Mouse (Mus musculus) erythroblast, adult 5-6 weeks (primary cell): Measurements from ENCODE around the gene Crybg1. TPM values are rescaled to one million over a fixed set of nuclear protein-coding genes. Genes with fewer than 3 reads are reported as not detected.

Experiments used
- ATAC-seq: replicated peaks from 2 replicates; pipeline ENCODE4 v1.8.0; 2016; ENCODE audit warnings: moderate number of reproducible peaks, mild to moderate bottlenecking, moderate TSS enrichment, inconsistent platforms; ENCODE audit not compliant: poor library complexity, low FRiP score, severe bottlenecking
- total RNA-seq, 2 experiments: library from RNA; stranded (forward) in 1 of 2; stranded (reverse) in 1 of 2; fragments of 150-400 nt in 1 of 2; fragments of 200-764, 138-1000 nt in 1 of 2; gene quantifications; 2 replicates each; pipeline versions ENCODE4 v1.2.3 to v1.2.4; 2015 to 2017; ENCODE audit warnings: low replicate concordance in 2 of 2

Gene Crybg1
- total RNA-seq, 2 experiments from 2014 or later: 0.58 to 1.5 TPM

GRCm38 (mm10) chr10:44111168-44111567, 37.5 kb downstream of the Crybg1 start:
- ATAC-seq: no peak

GRCm38 (mm10) chr10:44110460-44110859, 38.2 kb downstream of the Crybg1 start:
- ATAC-seq: no peak

DNA sequence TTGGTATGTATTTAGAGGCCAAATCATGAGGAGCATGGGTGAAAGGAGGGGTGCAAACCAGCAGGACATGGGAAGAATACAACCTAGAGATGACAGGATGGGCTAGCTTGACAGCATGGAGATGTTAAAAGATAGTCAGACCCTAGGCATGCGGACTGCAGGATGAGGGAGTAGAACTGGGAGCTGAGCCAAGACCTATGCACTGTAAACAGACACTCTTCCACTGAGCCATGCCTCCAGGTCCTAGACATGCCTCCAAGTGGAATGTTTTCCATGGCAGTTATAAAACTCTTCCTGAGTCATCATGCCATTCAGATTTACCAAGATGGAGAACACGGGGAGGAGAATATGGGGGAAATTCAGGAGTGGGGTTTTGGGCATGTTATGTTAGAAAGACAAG, 53.9 kb downstream of the Crybg1 start:
- ATAC-seq: no peak

DNA sequence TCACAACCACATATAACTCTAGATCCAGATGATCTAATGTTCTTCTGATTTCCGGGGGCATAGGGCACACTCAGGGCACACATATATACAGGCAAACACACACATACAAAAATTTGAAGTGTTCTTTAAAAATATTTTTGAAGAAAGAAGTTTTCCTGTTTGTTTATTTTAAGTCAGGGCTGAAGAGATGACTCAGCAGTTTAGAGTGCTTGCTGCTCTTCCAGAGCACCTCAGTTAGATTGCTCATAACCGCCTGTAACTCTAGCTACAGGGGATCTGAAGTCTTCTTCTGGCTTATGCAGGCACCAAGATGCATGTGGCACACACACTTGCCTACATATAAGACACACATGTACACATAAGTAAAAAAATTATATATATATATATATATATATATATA, 56.9 kb downstream of the Crybg1 start:
- peak; percentile 67 for ATAC-seq

DNA sequence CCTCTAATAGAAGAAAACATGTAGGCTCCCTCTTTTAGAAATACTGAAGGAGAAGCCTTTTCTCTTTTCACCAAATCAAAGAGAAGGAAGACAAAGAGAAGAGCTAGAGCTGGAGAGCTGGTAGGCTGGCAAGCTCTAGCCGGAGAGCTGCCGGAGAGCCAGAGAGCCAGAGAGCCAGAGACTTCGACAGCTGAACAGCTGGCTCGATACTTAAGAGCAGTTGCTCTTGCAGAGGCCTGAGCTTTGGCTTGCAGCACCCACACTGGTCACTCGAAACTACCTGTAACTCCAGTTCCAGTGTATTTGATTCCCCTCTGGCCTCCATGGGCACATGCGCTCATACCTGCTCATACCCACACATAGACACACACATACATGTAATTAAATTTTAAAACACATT, 68.3 kb downstream of the Crybg1 start:
- no peak for ATAC-seq

- no peak for ATAC-seq
These were observed 69.7 kb downstream of the Crybg1 start for GRCm38 (mm10) chr10:44078799-44079521.

DNA sequence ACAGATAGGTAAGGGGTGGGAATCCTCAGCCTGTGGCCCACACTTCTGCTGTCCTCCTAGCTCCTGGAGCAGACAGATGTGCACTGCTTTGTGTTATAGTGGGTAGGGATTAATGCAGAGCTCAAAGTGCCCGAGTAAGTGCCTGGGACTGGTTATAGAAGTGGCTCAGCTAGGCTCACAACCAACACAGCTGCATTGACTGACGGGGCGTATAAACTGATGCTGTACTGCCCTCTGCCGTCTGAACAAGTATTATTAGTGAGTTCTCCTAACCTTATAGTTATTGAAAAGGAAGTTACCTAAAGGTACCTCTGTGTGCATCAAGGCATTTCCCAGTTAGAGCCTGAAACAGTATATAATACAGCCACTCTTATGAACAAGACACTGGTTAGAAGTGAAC, 77.6 kb downstream of the Crybg1 start:
- ATAC-seq: no peak

GRCm38 (mm10) chr10:44069131-44069530, 79.5 kb downstream of the Crybg1 start:
- 0 out of 2 replicates have a peak, but pooled peaks have one; percentile 50 for ATAC-seq

GRCm38 (mm10) chr10:44065848-44066360, 82.7 kb downstream of the Crybg1 start:
- no peak for ATAC-seq

GRCm38 (mm10) chr10:44062981-44063380, 85.7 kb downstream of the Crybg1 start:
- no peak for ATAC-seq

DNA sequence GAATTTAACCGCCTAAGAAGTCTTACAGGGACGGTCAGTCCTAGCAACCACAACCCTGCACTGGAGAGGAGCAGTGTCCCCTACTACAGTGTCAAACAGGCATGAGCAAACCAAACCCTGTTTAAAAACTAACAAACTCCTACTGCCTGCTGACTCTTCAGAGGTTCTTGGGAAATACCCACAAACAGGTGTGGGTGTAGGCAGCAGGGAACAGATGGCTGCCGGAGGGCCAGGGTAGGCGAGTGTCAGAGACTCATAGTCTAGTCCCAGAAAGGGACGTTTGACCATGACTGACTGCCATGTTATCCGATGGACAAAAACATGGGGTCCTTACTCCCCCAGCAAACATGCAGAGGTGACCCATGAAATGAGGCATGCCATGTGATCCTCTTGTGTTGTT, 97.7 kb downstream of the Crybg1 start:
- no peak for ATAC-seq

GRCm38 (mm10) chr10:44044727-44045126, 103.9 kb downstream of the Crybg1 start:
- no peak for ATAC-seq

DNA sequence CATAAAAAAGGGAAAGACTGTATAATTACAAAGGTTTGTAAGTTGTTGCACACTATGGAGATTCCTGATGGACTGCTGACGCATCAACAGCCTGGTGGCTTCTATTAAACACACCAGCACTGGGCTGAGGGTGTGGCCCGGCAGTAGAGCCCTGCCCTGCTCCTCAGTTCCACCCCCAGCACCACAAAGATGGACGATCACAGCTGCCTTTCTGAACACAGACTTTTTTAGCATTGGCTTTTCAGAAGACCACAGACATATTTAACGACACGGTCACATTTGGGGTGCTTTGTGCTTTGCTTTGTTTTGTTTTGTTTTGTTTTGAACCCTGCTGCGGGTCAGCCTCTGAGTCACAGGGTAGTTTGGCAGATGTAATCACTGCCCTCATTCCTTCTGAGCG, 105.0 kb downstream of the Crybg1 start:
- no peak for ATAC-seq

GRCm38 (mm10) chr10:44039185-44039584, 109.5 kb downstream of the Crybg1 start:
- no peak for ATAC-seq

GRCm38 (mm10) chr10:44037918-44038544, 110.6 kb downstream of the Crybg1 start:
- ATAC-seq: no peak

- ATAC-seq: no peak
These were observed 119.1 kb downstream of the Crybg1 start for GRCm38 (mm10) chr10:44029566-44029965.

GRCm38 (mm10) chr10:44027226-44027625, 121.4 kb downstream of the Crybg1 start:
- no peak for ATAC-seq

DNA sequence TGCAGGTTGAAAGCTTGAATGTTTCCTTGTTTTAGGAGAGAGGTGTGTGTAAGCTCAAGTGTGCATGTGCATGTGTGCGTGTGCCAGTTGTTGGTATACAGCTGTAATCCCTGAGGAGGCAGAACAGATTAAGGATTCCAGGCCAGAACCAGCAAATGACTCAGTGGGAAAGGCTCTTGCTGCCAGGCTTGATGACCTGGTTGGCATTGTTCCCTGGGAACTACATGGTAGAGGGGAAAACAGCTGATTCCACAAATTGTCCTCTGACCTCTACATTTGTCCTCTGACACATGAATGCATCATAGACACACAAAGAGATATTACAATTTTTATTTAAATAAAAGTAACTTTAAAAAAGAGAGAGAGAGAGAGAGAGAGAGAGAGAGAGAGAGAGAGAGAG, 122.5 kb downstream of the Crybg1 start:
- ATAC-seq: no peak

DNA sequence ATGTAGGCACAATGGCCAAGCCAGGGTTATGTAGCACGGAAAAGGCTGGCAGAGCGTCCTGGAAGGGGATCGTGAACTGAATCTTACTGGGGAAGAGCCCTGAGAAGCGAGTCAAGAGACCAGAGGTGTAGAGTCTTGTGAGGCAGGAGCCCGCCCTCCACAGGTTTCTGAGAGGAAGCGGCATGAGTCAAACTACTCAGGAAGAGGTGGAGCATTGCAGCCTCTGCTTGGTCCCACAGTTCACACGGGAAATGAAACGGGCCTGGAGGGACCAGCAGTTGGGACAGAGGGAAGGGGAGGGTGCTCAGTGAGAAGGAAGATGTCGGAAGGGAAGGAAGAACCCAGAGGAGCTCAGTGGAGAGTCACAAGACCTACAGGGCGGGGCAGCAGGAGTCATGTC, 123.9 kb downstream of the Crybg1 start:
- no peak for ATAC-seq

GRCm38 (mm10) chr10:44020141-44020540, 128.5 kb downstream of the Crybg1 start:
- ATAC-seq: no peak

- ATAC-seq: no peak
These were observed 130.1 kb downstream of the Crybg1 start for GRCm38 (mm10) chr10:44018562-44018961.
